Comparison of ENCODE assay signal across 28 mouse cellular contexts in the genomic region with DNA sequence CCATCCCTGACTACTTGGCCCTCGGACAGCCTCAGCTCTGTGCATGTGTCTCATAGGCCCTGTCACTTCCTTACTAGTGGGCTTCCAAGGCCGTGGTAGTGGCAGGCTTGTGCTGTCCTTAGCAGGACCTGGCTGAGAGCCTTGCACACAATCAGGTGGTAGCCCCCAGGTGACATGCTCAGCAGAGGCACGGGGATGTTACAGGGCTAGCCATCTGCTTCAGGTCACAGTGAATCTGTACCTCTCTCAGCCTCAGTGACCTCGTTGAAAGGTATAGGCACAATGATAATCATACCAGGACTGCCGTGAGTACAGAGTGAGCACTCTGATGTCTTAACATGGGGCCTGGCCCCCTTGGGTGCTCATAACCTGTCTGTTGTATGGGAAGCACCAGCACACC. TPM values are rescaled to one million over a fixed set of nuclear protein-coding genes. Genes with fewer than 3 reads are reported as not detected.
DNase-seq lines count a peak whose midpoint lies in the region; ATAC-seq lines count a peak whose summit lies in the region.
"Had no signal": no experiment of that assay in that cellular context is flagged by ENCODE, and none has a peak within 500 bp of the region (broad histone marks: within the 10 kb centered on the region; RNA-seq: fewer than 3 reads in every experiment).

No protein-coding gene starts in this region.

- H3K4me3 ChIP-seq in heart, embryonic 13.5 days, result no peak overlapping the region
- H3K4me3 ChIP-seq in megakaryocyte, embryonic 14.5 days (replicated peaks), result peak overlapping the region; percentile 67
- H3K4me3 ChIP-seq in forebrain, embryonic 14.5 days (ENCODE audit: low read depth, low read length), result no peak overlapping the region
- H3K4me3 ChIP-seq: erythroblast, embryonic 14.5 days; hindbrain, embryonic 10.5 days; hindbrain, embryonic 15.5 days; midbrain, embryonic 10.5 days; midbrain, embryonic 15.5 days; neural tube, embryonic 15.5 days had no signal

- no peak for ATAC-seq in heart, embryonic 13.5 days (ENCODE audit: extremely low read depth, insufficient number of reproducible peaks, low FRiP score, low TSS enrichment)
- ATAC-seq in megakaryocyte, adult 5-6 weeks (ENCODE audit: poor library complexity, severe bottlenecking), result no peak
- ATAC-seq in forebrain, embryonic 14.5 days, result no peak
- ATAC-seq: CD4-positive, CD25-positive, alpha-beta regulatory T cell, adult 4 months; forebrain, postnatal 0 days; inflammation-experienced regulatory T-cells, adult 6 months; midbrain, embryonic 15.5 days had no signal

- peak; percentile 37 to 43 for DNase-seq in cerebellum, postnatal 10 days
- no peak for DNase-seq in cerebellum, postnatal 4 days (ENCODE audit: low spot score in 2 of 2)
- DNase-seq in heart, adult 8-10 months (ENCODE audit: low spot score), result no peak
- no peak for DNase-seq in forebrain, embryonic 14.5 days (ENCODE audit: low spot score)
- DNase-seq: adrenal gland, postnatal 25 days; cerebellum, adult 11-12 months; forebrain, postnatal 0 days; gastrocnemius, postnatal 14 days; kidney, adult 18-20 months; kidney, postnatal 36 days; liver; lung, adult 2 months; lung, postnatal 10 days; retina, postnatal 1 day; right cerebral cortex, postnatal 14 days had no signal

- peaks cover 89% of the 10 kb centered on the region for H3K4me1 ChIP-seq in heart, embryonic 13.5 days
- H3K4me1 ChIP-seq in megakaryocyte, embryonic 14.5 days, result peaks cover 100% of the 10 kb centered on the region
- H3K4me1 ChIP-seq in forebrain, embryonic 14.5 days (ENCODE audit: control insufficient read depth, insufficient read depth, low read length), result no peaks in the 10 kb centered on the region
- H3K4me1 ChIP-seq: midbrain, embryonic 10.5 days; midbrain, embryonic 15.5 days had no signal

- H3K9ac ChIP-seq in heart, embryonic 13.5 days, result no peak overlapping the region
- no peak overlapping the region for H3K9ac ChIP-seq in forebrain, embryonic 14.5 days (ENCODE audit: low read length)
- H3K9ac ChIP-seq: forebrain, postnatal 0 days; hindbrain, embryonic 15.5 days; liver, embryonic 14.5 days; midbrain, embryonic 15.5 days; neural tube, embryonic 15.5 days had no signal

- no peaks in the 10 kb centered on the region for H3K27me3 ChIP-seq in heart, embryonic 13.5 days (replicated peaks)
- no peaks in the 10 kb centered on the region for H3K27me3 ChIP-seq in megakaryocyte, embryonic 14.5 days (replicated peaks)
- no peaks in the 10 kb centered on the region for H3K27me3 ChIP-seq in forebrain, embryonic 14.5 days (replicated peaks; ENCODE audit: control insufficient read depth, insufficient read depth, low read length)
- H3K27me3 ChIP-seq: hindbrain, embryonic 15.5 days; midbrain, embryonic 15.5 days; neural tube, embryonic 15.5 days had no signal

- 75% methylated on average over 5 of the region's 5 CpGs for WGBS in heart, embryonic 13.5 days
- WGBS in forebrain, embryonic 14.5 days, result 87% methylated on average over 5 of the region's 5 CpGs

- H3K36me3 ChIP-seq in heart, embryonic 13.5 days, result peaks cover 50% of the 10 kb centered on the region
- H3K36me3 ChIP-seq in megakaryocyte, embryonic 14.5 days (replicated peaks; ENCODE audit: low read length), result peaks cover 62% of the 10 kb centered on the region
- peaks cover 37% of the 10 kb centered on the region for H3K36me3 ChIP-seq in forebrain, embryonic 14.5 days (ENCODE audit: control insufficient read depth, insufficient read depth, low read length)
- H3K36me3 ChIP-seq: midbrain, embryonic 15.5 days had no signal

- H3K4me2 ChIP-seq in heart, embryonic 13.5 days, result no peak overlapping the region
- H3K4me2 ChIP-seq in forebrain, embryonic 14.5 days (ENCODE audit: low read length), result no peak overlapping the region
- H3K4me2 ChIP-seq: hindbrain, embryonic 15.5 days; midbrain, embryonic 15.5 days; neural tube, embryonic 15.5 days had no signal

- H3K9me3 ChIP-seq in heart, embryonic 13.5 days, result no peaks in the 10 kb centered on the region
- no peaks in the 10 kb centered on the region for H3K9me3 ChIP-seq in megakaryocyte, embryonic 14.5 days
- no peaks in the 10 kb centered on the region for H3K9me3 ChIP-seq in forebrain, embryonic 14.5 days (replicated peaks; ENCODE audit: control insufficient read depth, low read length)
- H3K9me3 ChIP-seq: hindbrain, embryonic 10.5 days; hindbrain, embryonic 15.5 days; midbrain, embryonic 10.5 days; midbrain, embryonic 15.5 days; neural tube, embryonic 15.5 days had no signal

- H3K27ac ChIP-seq in heart, embryonic 13.5 days (replicated peaks), result peak overlapping the region; percentile 61; the same call in 1 of the 2 replicates
- H3K27ac ChIP-seq in forebrain, embryonic 14.5 days (ENCODE audit: low read depth, low read length), result no peak overlapping the region
- H3K27ac ChIP-seq: hindbrain, embryonic 10.5 days; hindbrain, embryonic 15.5 days; liver, embryonic 14.5 days; macrophage; midbrain, embryonic 10.5 days; midbrain, embryonic 15.5 days; neural tube, embryonic 15.5 days had no signal

RNA-seq across cellular contexts. Expression of gene Dusp1, which starts 12.8 kb away (rescaled TPM):
- polyA plus RNA-seq in heart, embryonic 13.5 days (2015; fragmentation: Nextera tagmentation; extraction: Ambion mirVana), result 32.8 and 33.1 TPM in 2 replicates
- total RNA-seq in heart, adult 8-10 months (2022), result 10 to 100 TPM; 51.1 to 75.8 (median 59.4) TPM
- polyA plus RNA-seq in megakaryocyte, embryonic 14.5 days (2012; ENCODE audit: insufficient read depth, low replicate concordance), result 11.6 and 65.1 TPM in 2 replicates
- total RNA-seq in megakaryocyte, adult 5-6 weeks (2015), result 265 and 280 TPM in 2 replicates
- total RNA-seq in megakaryocyte, adult 5-6 weeks (2017), result 58.9 and 72.1 TPM in 2 replicates
- 58.4 and 66.0 TPM in 2 replicates for polyA plus RNA-seq in forebrain, embryonic 14.5 days (2014; fragmentation: Nextera tagmentation; extraction: Ambion mirVana)

RNA-seq across cellular contexts. Expression of gene Ergic1, which starts 13.4 kb away (rescaled TPM):
- polyA plus RNA-seq in heart, embryonic 13.5 days (2015; fragmentation: Nextera tagmentation; extraction: Ambion mirVana), result 103 and 121 TPM in 2 replicates
- total RNA-seq in heart, adult 8-10 months (2022), result 10 to 100 TPM; 52.7 to 57.9 (median 55.4) TPM
- 21.0 and 26.5 TPM in 2 replicates for polyA plus RNA-seq in megakaryocyte, embryonic 14.5 days (2012; ENCODE audit: insufficient read depth, low replicate concordance)
- 18.9 and 22.1 TPM in 2 replicates for total RNA-seq in megakaryocyte, adult 5-6 weeks (2015)
- total RNA-seq in megakaryocyte, adult 5-6 weeks (2017), result 9.6 and 16.3 TPM in 2 replicates
- polyA plus RNA-seq in forebrain, embryonic 14.5 days (2014; fragmentation: Nextera tagmentation; extraction: Ambion mirVana), result 126 and 134 TPM in 2 replicates

Comparison
In these comparisons a context has a peak if more than half of its experiments do, and no peak if none do; other contexts are left out.
1. DNase-seq: peak in cerebellum, postnatal 10 days (2 of 2); none in cerebellum, postnatal 4 days (0 of 2), heart, adult 8-10 months (single experiment) and forebrain, embryonic 14.5 days (single experiment).